Mouse (Mus musculus): ENCODE data around the gene Nxpe3. TPM values are rescaled to one million over a fixed set of nuclear protein-coding genes. Genes with fewer than 3 reads are reported as not detected.
A peak's percentile ranks its signal among the peaks of the same experiment; 100 is the strongest.

Nxpe3 gene
- polyA plus RNA-seq, 1 experiment from 2014 or later = 1.6 TPM

DNA sequence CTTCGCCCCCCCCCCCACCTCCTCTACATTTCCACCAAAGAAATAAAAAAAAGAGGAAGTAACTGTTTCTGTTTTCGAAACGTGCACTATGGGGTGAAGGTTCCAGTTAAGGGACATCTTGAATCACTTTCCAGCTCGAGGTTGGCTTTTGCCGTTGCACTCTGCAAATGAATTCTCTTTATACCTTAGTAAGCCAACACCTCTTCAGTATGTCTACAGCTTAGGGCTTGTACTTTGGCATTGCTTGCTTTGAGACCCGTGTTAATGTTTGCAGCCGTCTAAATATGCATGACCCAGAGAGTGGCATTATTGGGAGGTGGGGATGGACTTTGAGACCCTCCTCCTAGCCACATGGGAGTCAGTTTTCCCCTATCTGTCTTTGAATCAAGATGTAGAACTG is 2.6 kb downstream of the Nxpe3 start:
- H3K9ac ChIP-seq (ENCODE audit: low read depth, low read length) = no peak overlapping the region
- no peak for ATAC-seq
- 84% methylated on average over 7 of the region's 7 CpGs for WGBS

DNA sequence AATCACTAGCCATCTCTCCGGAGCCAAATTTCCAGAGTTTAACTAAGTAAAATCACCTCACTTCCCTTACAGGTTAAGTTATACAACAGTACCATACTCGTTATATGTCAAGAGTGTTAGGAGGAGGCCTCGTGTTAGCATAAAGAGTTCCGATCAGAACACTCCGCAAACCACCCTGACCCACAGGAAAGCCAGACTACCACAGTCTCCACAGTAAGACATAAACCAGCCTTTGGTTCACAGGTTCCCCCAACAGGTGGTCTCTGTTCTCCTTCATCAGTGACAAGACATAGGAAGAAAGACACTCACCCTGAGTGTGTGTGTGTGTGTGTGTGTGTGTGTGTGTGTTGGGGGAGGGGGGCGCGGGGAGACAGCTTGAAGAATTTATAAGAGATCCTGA is 3.7 kb downstream of the Nxpe3 start:
- Histone ChIP-seq H3K9me3 (ENCODE audit: control insufficient read depth, low read length) (no peaks in the 10 kb centered on the region), H3K4me1 (ENCODE audit: control insufficient read depth, insufficient read depth, low read depth, low read length) (peaks cover 12% of the 10 kb centered on the region), H3K27ac (ENCODE audit: low read depth, low read length) (no peak overlapping the region), H3K9ac (ENCODE audit: low read depth, low read length) (no peak overlapping the region), H3K4me2 (ENCODE audit: low read length) (no peak overlapping the region), H3K4me3 (ENCODE audit: low read length) (no peak overlapping the region), H3K36me3 (ENCODE audit: control insufficient read depth, insufficient read depth, low read length) (peaks cover 12% of the 10 kb centered on the region; the same call in 1 of the 2 replicates), H3K27me3 (replicated peaks; ENCODE audit: control insufficient read depth, insufficient read depth, low read length) (no peaks in the 10 kb centered on the region)
- ATAC-seq = no peak
- 97% methylated on average over 7 of the region's 7 CpGs for WGBS

More for the DNA sequence above, 2.6 kb downstream of the Nxpe3 start:
- Histone ChIP-seq H3K4me2 (ENCODE audit: low read length) (no peak overlapping the region), H3K27me3 (replicated peaks; ENCODE audit: control insufficient read depth, insufficient read depth, low read length) (no peaks in the 10 kb centered on the region), H3K36me3 (ENCODE audit: control insufficient read depth, insufficient read depth, low read length) (peaks cover 10% of the 10 kb centered on the region; the same call in 1 of the 2 replicates), H3K27ac (ENCODE audit: low read depth, low read length) (no peak overlapping the region), H3K4me1 (ENCODE audit: control insufficient read depth, insufficient read depth, low read depth, low read length) (peaks cover 13% of the 10 kb centered on the region), H3K4me3 (ENCODE audit: low read length) (no peak overlapping the region), H3K9me3 (ENCODE audit: control insufficient read depth, low read length) (no peaks in the 10 kb centered on the region)

DNA sequence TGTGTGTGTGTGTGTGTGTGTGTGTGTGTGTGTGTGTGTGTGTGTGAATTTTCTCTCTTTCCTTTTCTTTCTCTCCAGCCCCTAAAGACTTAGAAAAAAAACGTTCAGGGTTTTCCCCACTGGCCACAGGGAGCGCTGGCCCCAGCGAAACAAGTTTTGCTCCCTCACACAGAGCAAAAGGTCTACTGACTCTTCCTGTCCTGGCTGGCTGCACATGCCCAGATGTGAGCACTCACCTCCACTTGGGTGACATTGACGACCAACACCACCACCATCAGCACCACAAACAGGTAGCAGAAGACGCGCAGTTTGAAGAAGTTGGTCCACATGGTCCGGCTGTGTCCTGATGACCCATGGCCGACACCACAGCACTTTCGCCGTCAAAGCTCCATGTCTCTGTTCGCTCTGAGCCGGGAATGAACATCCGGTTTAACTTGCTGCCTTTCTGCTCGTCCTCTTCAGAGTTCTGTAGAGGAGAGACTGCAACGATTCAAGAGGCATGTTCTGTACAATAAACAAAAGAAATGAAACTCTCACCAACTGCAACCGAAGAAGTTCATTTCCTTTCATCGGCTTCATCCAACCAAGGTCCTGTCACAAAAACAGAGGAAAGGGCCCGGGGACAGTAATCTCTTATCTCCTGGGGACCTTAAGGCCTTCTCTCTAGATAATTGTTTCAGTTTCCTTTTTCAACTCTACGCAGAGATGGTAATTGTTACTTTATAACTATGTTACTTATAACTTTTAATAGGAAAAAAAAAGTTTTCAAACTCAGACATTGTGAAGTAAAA is 4.5 kb downstream of the Nxpe3 start:
- H3K36me3 ChIP-seq (ENCODE audit: control insufficient read depth, insufficient read depth, low read length) = peaks cover 12% of the 10 kb centered on the region; the same call in 1 of the 2 replicates
- H3K4me1 ChIP-seq (ENCODE audit: control insufficient read depth, insufficient read depth, low read depth, low read length) = peaks cover 10% of the 10 kb centered on the region
- no peak overlapping the region for H3K27ac ChIP-seq (ENCODE audit: low read depth, low read length)
- H3K9ac ChIP-seq (ENCODE audit: low read depth, low read length) = no peak overlapping the region
- no peaks in the 10 kb centered on the region for H3K9me3 ChIP-seq (ENCODE audit: control insufficient read depth, low read length)
- ATAC-seq = no peak
- no peak overlapping the region for H3K4me3 ChIP-seq (ENCODE audit: low read length)
- no peaks in the 10 kb centered on the region for H3K27me3 ChIP-seq (replicated peaks; ENCODE audit: control insufficient read depth, insufficient read depth, low read length)
- WGBS = 91% methylated on average over 19 of the region's 19 CpGs
- no peak overlapping the region for H3K4me2 ChIP-seq (ENCODE audit: low read length)

DNA sequence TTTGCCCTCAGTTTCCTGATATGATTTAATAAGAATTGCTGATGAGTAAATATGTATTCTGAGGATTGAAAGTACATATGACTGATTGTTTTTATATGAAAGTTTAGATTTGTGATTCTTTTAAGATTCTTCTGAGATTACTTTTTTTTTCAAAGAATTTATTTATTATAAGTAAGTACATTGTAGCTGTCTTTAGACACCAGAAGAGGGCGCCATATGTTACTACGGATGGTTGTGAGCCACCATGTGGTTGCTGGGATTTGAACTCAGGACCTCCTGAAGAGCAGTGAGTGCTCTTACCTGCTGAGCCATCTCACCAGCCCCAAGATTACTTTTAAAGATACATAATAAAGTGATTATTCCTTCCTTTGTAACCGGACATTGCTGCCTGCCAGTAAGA is 5.6 kb downstream of the Nxpe3 start:
- no peak overlapping the region for H3K27ac ChIP-seq (ENCODE audit: low read depth, low read length)
- no peak overlapping the region for H3K9ac ChIP-seq (ENCODE audit: low read depth, low read length)
- no peaks in the 10 kb centered on the region for H3K9me3 ChIP-seq (ENCODE audit: control insufficient read depth, low read length)
- 89% methylated on average over 3 of the region's 3 CpGs for WGBS
- H3K4me2 ChIP-seq (ENCODE audit: low read length) = no peak overlapping the region
- H3K4me3 ChIP-seq (ENCODE audit: low read length) = no peak overlapping the region
- H3K4me1 ChIP-seq (ENCODE audit: control insufficient read depth, insufficient read depth, low read depth, low read length) = peaks cover 8% of the 10 kb centered on the region
- ATAC-seq = no peak
- H3K27me3 ChIP-seq (replicated peaks; ENCODE audit: control insufficient read depth, insufficient read depth, low read length) = no peaks in the 10 kb centered on the region
- H3K36me3 ChIP-seq (ENCODE audit: control insufficient read depth, insufficient read depth, low read length) = peaks cover 15% of the 10 kb centered on the region

DNA sequence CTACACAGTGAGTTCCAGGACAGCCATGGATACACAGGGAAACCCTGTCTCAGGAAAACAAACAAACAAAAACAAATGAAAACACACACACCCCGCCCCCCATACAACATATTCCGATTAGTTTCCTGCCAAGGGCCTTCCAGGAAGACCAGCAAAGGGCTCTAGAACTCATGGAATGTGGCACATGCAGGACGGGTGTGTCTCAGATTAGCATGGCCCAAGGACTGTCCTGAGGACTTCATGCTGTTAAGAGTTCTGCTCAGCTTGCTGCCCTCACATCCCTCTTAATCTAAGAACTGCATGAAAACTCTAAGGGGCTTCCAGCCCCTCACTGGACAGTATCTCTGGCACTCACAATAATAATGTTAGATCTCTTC is 6.5 kb downstream of the Nxpe3 start:
- Histone ChIP-seq H3K4me3 (ENCODE audit: low read length) (no peak overlapping the region), H3K9me3 (ENCODE audit: control insufficient read depth, low read length) (no peaks in the 10 kb centered on the region), H3K27ac (ENCODE audit: low read depth, low read length) (no peak overlapping the region), H3K27me3 (replicated peaks; ENCODE audit: control insufficient read depth, insufficient read depth, low read length) (no peaks in the 10 kb centered on the region), H3K9ac (ENCODE audit: low read depth, low read length) (no peak overlapping the region), H3K4me2 (ENCODE audit: low read length) (no peak overlapping the region), H3K4me1 (ENCODE audit: control insufficient read depth, insufficient read depth, low read depth, low read length) (no peaks in the 10 kb centered on the region), H3K36me3 (ENCODE audit: control insufficient read depth, insufficient read depth, low read length) (peaks cover 15% of the 10 kb centered on the region)
- no peak for ATAC-seq
- 89% methylated on average over 3 of the region's 3 CpGs for WGBS

DNA sequence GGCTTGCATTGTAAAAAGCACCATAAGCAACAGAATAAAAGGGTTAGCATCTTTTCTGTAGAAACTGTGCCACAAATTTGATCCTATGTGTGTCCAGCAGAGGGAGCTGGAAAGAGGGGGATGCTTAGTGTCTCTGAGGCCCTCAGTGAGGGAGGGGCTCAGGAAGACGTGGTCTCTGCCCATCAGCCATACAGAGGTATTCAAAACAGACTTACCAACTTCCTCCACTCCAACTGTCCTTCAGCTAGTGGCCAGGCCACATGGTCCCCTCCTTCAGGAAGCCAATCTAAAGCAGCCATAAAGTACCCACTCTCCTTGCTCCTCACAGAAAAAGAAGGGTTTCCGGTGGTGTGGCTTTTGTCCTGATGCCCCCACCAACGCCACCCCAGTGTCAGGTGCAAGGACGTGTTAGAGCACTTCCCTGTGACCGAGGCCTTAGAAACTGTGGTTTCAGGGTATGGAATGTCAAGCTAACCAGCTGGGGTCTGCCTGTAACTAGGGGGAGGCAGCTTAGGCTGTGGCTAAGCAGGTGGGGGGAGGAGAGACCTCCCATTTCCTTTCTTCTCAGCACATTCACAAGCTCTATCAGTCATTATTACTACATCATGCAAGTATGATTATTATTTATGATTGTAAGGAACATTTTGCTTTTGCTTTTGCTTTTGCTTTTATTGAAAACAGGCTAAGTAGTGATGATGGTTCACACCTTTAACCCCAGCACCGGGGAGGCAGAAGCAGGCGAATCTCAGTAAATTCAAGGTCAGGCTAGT is 7.1 kb downstream of the Nxpe3 start:
- Histone ChIP-seq H3K4me2 (ENCODE audit: low read length) (no peak overlapping the region), H3K9me3 (ENCODE audit: control insufficient read depth, low read length) (no peaks in the 10 kb centered on the region), H3K27ac (ENCODE audit: low read depth, low read length) (no peak overlapping the region), H3K4me1 (ENCODE audit: control insufficient read depth, insufficient read depth, low read depth, low read length) (no peaks in the 10 kb centered on the region), H3K36me3 (ENCODE audit: control insufficient read depth, insufficient read depth, low read length) (peaks cover 15% of the 10 kb centered on the region), H3K9ac (ENCODE audit: low read depth, low read length) (no peak overlapping the region), H3K4me3 (ENCODE audit: low read length) (no peak overlapping the region), H3K27me3 (replicated peaks; ENCODE audit: control insufficient read depth, insufficient read depth, low read length) (no peaks in the 10 kb centered on the region)
- no peak for ATAC-seq
- 62% methylated on average over 7 of the region's 7 CpGs for WGBS

DNA sequence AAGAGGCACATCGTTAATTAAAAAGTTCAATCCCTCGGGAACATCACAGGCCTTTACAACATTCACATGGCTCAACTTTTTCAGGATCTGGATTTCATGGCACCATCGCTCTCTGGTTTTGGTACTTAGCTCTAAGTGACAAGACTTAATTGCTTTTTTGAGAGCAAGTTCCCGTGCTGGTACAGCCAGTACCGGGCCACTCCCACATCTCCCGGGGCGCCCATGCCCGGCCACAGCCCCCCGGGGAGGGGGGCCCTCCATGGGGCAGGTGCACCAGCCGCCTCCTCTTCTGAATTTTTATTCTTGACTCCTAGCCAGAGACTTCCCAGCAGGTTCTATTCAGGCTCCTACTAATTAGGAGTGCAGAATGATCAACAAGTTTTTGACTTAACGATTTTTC is 10.8 kb downstream of the Nxpe3 start:
- no peak for ATAC-seq
- no peaks in the 10 kb centered on the region for H3K9me3 ChIP-seq (ENCODE audit: control insufficient read depth, low read length)
- no peaks in the 10 kb centered on the region for H3K4me1 ChIP-seq (ENCODE audit: control insufficient read depth, insufficient read depth, low read depth, low read length)
- no peak overlapping the region for H3K4me3 ChIP-seq (ENCODE audit: low read length)
- peaks cover 10% of the 10 kb centered on the region for H3K36me3 ChIP-seq (ENCODE audit: control insufficient read depth, insufficient read depth, low read length)
- no peaks in the 10 kb centered on the region for H3K27me3 ChIP-seq (replicated peaks; ENCODE audit: control insufficient read depth, insufficient read depth, low read length)
- no peak overlapping the region for H3K27ac ChIP-seq (ENCODE audit: low read depth, low read length)
- WGBS = 74% methylated on average over 11 of the region's 11 CpGs
- no peak overlapping the region for H3K4me2 ChIP-seq (ENCODE audit: low read length)
- H3K9ac ChIP-seq (ENCODE audit: low read depth, low read length) = no peak overlapping the region

DNA sequence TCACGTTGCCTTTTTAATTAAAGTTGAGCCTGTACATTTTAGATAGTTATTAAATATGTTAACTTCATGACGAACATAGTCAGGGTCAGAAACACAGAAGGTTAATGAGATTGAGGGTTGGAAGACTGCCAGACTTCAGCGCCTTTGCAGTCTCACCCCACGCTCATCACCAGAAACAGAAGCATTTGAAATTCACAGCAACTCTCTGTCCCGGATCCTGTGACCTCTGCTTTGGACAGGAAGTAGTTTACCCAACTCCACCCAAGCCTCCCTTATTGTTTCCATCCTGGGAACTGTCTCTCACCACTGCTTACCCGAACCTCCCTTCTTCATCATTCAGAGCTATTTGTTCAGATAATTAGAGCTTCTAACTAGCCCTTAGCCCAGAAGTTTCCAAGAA is 19.1 kb downstream of the Nxpe3 start:
- no peak overlapping the region for H3K4me3 ChIP-seq (ENCODE audit: low read length)

DNA sequence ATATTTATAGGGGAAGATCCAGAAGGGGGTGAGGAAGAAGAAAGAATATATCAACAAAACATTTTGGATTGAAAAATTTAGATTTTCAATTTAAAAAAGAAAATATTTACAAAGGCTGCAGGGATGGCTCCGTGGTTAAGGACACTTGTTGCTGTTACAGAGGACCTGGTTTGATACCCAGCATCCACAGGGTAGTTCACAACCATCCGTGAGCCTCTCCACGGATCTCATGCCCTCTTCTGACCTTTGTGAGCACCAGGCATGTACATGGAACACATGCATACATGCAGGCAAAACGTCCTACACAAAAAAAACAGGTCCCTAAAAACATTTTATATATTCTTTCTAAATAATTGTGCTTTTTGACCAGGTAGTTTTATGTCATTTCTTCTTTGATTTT is 31.3 kb downstream of the Nxpe3 start:
- Histone ChIP-seq H3K9me3 (ENCODE audit: control insufficient read depth, low read length) (no peaks in the 10 kb centered on the region), H3K4me3 (ENCODE audit: low read length) (no peak overlapping the region), H3K27ac (ENCODE audit: low read depth, low read length) (no peak overlapping the region), H3K27me3 (replicated peaks; ENCODE audit: control insufficient read depth, insufficient read depth, low read length) (no peaks in the 10 kb centered on the region), H3K4me1 (ENCODE audit: control insufficient read depth, insufficient read depth, low read depth, low read length) (no peaks in the 10 kb centered on the region), H3K4me2 (ENCODE audit: low read length) (no peak overlapping the region), H3K9ac (ENCODE audit: low read depth, low read length) (no peak overlapping the region), H3K36me3 (ENCODE audit: control insufficient read depth, insufficient read depth, low read length) (peaks cover 10% of the 10 kb centered on the region)
- 65% methylated on average over 4 of the region's 4 CpGs for WGBS
- ATAC-seq = peak; percentile 38; the same call in 1 of the 2 replicates

More for the DNA sequence above, 19.1 kb downstream of the Nxpe3 start:
- Histone ChIP-seq H3K4me1 (ENCODE audit: control insufficient read depth, insufficient read depth, low read depth, low read length) (no peaks in the 10 kb centered on the region), H3K4me2 (ENCODE audit: low read length) (no peak overlapping the region), H3K9me3 (ENCODE audit: control insufficient read depth, low read length) (no peaks in the 10 kb centered on the region), H3K9ac (ENCODE audit: low read depth, low read length) (no peak overlapping the region), H3K27me3 (replicated peaks; ENCODE audit: control insufficient read depth, insufficient read depth, low read length) (no peaks in the 10 kb centered on the region), H3K27ac (ENCODE audit: low read depth, low read length) (no peak overlapping the region), H3K36me3 (ENCODE audit: control insufficient read depth, insufficient read depth, low read length) (peaks cover 5% of the 10 kb centered on the region; the same call in 1 of the 2 replicates)
- WGBS = 68% methylated on average over 6 of the region's 6 CpGs
- ATAC-seq = no peak

Measured in hindbrain, embryonic 16.5 days (tissue).